Mouse (Mus musculus) hindbrain, postnatal 0 days (tissue): Measurements from ENCODE around the gene Dnajc27. TPM values are rescaled to one million over a fixed set of nuclear protein-coding genes. Genes with fewer than 3 reads are reported as not detected.

Experiments
- ATAC-seq: fragments of 200-750 bp; cut with Nextera tagmentation; 2 replicates; pipeline ENCODE4 v1.8.0; 2017; ENCODE audit warnings: mild to moderate bottlenecking, moderate TSS enrichment, moderate library complexity
- DNase-seq: peaks from one replicate; pipeline ENCODE4 v3.0.0-alpha.2; 2015; ENCODE audit warnings: low spot score
- H3K27ac ChIP-seq: fragments of 300-500 bp; sonication (generic); 2 replicates; pipeline ENCODE4 v1.5.1; 2014; ENCODE audit warnings: mild to moderate bottlenecking
- H3K27me3 ChIP-seq: fragments of 300-500 bp; sonication (generic); 2 replicates; pipeline ENCODE4 v1.6.1; 2014; ENCODE audit warnings: low read length, mixed read lengths; ENCODE audit not compliant: insufficient read depth
- H3K36me3 ChIP-seq: fragments of 300-500 bp; sonication (generic); 2 replicates; pipeline ENCODE4 v1.6.1; 2014; ENCODE audit warnings: low read length, mixed read lengths; ENCODE audit not compliant: insufficient read depth
- H3K4me1 ChIP-seq: fragments of 300-500 bp; sonication (generic); 2 replicates; pipeline ENCODE4 v1.6.1; 2014; ENCODE audit warnings: antibody characterized with exemption, low read length, mixed read lengths; ENCODE audit not compliant: insufficient read depth
- H3K4me2 ChIP-seq: fragments of 300-500 bp; sonication (generic); 2 replicates; pipeline ENCODE4 v1.6.1; 2014; ENCODE audit warnings: low read depth, mild to moderate bottlenecking, low read length, moderate library complexity, mixed read lengths
- H3K4me3 ChIP-seq: fragments of 300-500 bp; sonication (generic); 2 replicates; pipeline ENCODE4 v1.5.1; 2014; ENCODE audit warnings: low read length
- H3K9ac ChIP-seq: fragments of 300-500 bp; sonication (generic); replicated peaks from 2 replicates; pipeline ENCODE4 v1.6.1; 2014; ENCODE audit warnings: mild to moderate bottlenecking, low read length, moderate library complexity, mixed read lengths
- H3K9me3 ChIP-seq: fragments of 300-500 bp; sonication (generic); 2 replicates; pipeline ENCODE4 v1.6.1; 2016; ENCODE audit warnings: low read length, mixed read lengths
- CTCF ChIP-seq: IDR thresholded peaks from 2 replicates; pipeline ENCODE4 v1.5.1; 2016; ENCODE audit warnings: antibody characterized with exemption, control low read depth, low read depth
- WGBS: fragments of 180-500 bp; shearing (Covaris S2); extraction: QIAGEN DNeasy Blood & Tissue Kit; methylation state at CpG from one replicate; pipeline ENCODE4 v1.1.7; 2014; 5-methylcytosine and 5-hydroxymethylcytosine counted together
- polyA plus RNA-seq: library from polyadenylated mRNA; unstranded; fragments of >200 nt; fragmentation: Nextera tagmentation; extraction: Ambion mirVana; gene quantifications from 2 replicates; pipeline ENCODE4 v1.2.1, GENCODE M21; 2015
- total RNA-seq: library from RNA; depleted of rRNA; stranded (reverse); fragments of >200 nt; gene quantifications from 2 replicates; pipeline ENCODE4 v1.2.3, GENCODE M21; 2014; rRNA removed

Dnajc27 gene
- total RNA-seq (47.4 and 49.5 TPM in 2 replicates), polyA plus RNA-seq (24.2 and 25.2 TPM in 2 replicates)

- Histone ChIP-seq H3K4me3 (peak within 1 kb of the TSS; percentile 53), H3K9ac (peak within 1 kb of the TSS; percentile 67), H3K27me3 (no peaks in the 10 kb centered on the region), H3K4me2 (peak within 1 kb of the TSS; percentile 67), H3K36me3 (peaks cover 16% of the 10 kb centered on the region), H3K4me1 (0 out of 2 replicates have a peak, but pooled peaks cover 4% of the 10 kb centered on the region), H3K9me3 (no peaks in the 10 kb centered on the region), H3K27ac (peak within 1 kb of the TSS; percentile 98)
- DNase-seq = peak; percentile 97
- no peak for TF ChIP-seq CTCF
- 4% methylated on average over 58 of the region's 59 CpGs for WGBS
- ATAC-seq = peak; percentile 97
Observed at GRCm38 (mm10) chr12:4082132-4083001, at the start of gene Dnajc27. Gene Dnajc27 (plus strand): TSS chr12:4082583.

- H3K4me1 ChIP-seq = peaks cover 16% of the 10 kb centered on the region
- no peak for TF ChIP-seq CTCF
- WGBS = 90% methylated on average over 5 of the region's 5 CpGs
Observed at GRCm38 (mm10) chr12:4036157-4036556, 46.2 kb upstream of the Dnajc27 start.

DNA sequence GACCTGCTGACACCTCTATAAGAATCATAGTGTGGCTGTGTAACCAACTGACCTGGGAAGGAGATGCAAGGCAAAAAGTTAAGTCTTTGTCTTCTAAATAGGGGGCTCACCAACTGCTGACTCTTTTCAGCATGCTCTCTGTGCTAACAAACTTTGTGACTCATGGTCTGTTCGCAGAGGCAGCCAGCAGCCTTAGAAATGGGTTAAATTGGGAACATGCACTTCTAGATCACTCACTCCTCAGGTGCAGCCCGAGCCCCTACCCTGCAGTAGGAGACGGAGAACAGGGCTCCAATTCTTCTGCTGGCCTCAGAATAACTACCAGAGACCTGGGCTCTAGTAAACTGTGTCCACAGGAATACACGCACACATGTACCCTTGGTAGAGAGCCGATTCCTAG lies 44.9 kb upstream of the Dnajc27 start:
- WGBS = 19% methylated on average over 5 of the region's 5 CpGs
- H3K36me3 ChIP-seq = no peaks in the 10 kb centered on the region
- peaks cover 16% of the 10 kb centered on the region for H3K4me1 ChIP-seq
- H3K9me3 ChIP-seq = no peaks in the 10 kb centered on the region
- no peak for TF ChIP-seq CTCF
- DNase-seq (no peak), ATAC-seq (no peak)
- H3K4me3 ChIP-seq = peak overlapping the region; percentile 91
- peak overlapping the region; percentile 89; the same call in 1 of the 2 replicates for H3K9ac ChIP-seq
- peak overlapping the region; percentile 79 for H3K4me2 ChIP-seq
- peak overlapping the region; percentile 85 for H3K27ac ChIP-seq
- no peaks in the 10 kb centered on the region for H3K27me3 ChIP-seq

More at GRCm38 (mm10) chr12:4036157-4036556, 46.2 kb upstream of the Dnajc27 start:
- H3K4me3 ChIP-seq = no peak overlapping the region
- H3K9ac ChIP-seq = no peak overlapping the region
- ATAC-seq (no peak), DNase-seq (no peak)
- no peak overlapping the region for H3K27ac ChIP-seq
- peak overlapping the region; percentile 79; the same call in 1 of the 2 replicates for H3K4me2 ChIP-seq
- no peaks in the 10 kb centered on the region for H3K9me3 ChIP-seq
- no peaks in the 10 kb centered on the region for H3K36me3 ChIP-seq
- no peaks in the 10 kb centered on the region for H3K27me3 ChIP-seq

DNA sequence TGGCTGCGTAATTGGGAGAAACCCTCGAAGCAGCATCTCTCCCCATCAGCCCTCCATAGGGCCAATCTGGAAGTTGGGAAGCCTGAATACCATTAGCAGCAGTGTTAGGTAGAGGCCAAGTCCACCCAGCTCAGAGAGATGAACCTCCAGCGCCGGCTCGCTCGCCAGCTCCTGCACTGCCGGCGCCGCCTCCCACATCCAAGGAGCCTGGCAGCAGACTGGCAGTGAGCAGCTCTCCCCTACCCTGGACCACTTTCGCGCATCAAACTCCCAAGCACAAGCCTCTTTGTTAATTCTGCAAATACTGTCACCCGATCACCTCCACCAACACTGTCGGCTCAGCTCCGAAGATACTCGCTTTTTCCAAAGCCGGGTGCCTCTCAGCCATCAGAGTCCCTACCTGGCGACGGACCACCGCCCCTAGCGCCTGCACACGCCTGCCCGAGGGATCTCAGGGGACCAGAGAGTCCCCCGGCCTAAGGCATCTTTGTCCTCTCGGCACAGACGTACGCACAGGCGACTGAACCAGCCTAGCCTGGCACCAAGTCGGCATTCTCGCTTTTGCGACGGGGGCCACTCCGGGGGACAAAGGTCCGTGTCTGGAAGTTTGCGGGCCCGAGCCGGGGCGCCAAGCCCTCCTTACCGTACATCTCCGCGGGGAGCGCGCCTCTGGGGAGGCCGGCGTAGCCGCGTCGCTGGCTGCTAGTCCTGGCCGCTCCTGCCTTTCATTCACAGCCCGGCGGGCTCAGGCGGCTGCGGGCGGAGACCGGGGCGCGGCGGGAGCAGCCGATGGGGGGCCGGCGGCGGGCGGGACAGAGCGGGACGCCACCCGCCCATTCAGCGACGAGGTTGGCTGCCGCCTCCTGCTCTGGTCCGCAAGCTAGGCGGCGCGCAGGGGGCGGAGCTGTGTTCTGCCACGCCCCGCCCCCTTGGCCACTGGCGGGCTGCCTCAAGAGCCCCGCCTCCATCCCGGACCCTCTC lies 44.0 kb upstream of the Dnajc27 start, which contains the start of gene Efr3b:
Gene Efr3b (minus strand): TSS at position 855 of the 981 bp plus-strand sequence.
- Histone ChIP-seq H3K4me2 (peak within 1 kb of the TSS; percentile 79), H3K9me3 (no peaks in the 10 kb centered on the region), H3K4me1 (peaks cover 16% of the 10 kb centered on the region), H3K27me3 (no peaks in the 10 kb centered on the region), H3K36me3 (no peaks in the 10 kb centered on the region), H3K27ac (peak within 1 kb of the TSS; percentile 85), H3K9ac (peak within 1 kb of the TSS; percentile 89), H3K4me3 (peak within 1 kb of the TSS; percentile 91)
- peak; percentile 30 for TF ChIP-seq CTCF
- ATAC-seq (peak; percentile 93), DNase-seq (peak; percentile 94)
- WGBS = under 1% methylated on average over 72 of the region's 78 CpGs

DNA sequence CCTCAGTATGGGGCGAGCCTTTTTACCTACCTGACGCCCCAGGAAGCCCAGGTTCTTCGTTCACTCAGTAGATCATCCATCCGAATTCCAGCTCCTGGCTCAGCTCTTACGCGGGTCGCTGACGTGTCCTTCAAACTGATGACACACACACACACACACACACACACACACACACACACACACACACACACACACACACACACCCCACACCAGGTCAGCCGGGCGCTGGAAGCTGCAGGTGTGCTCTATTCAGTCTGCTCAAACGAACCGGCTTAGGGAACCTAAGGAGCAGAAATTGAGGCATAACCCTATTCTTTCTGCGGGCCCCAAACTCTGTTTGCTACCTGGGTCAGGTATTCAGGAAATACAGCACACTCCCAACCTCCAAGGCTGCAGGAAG lies 43.3 kb upstream of the Dnajc27 start:
- H3K9me3 ChIP-seq = no peaks in the 10 kb centered on the region
- no peak for ATAC-seq
- DNase-seq = peak; percentile 11
- no peak for TF ChIP-seq CTCF
- H3K4me2 ChIP-seq = peak overlapping the region; percentile 79
- peaks cover 16% of the 10 kb centered on the region for H3K4me1 ChIP-seq
- WGBS = 2% methylated on average over 13 of the region's 13 CpGs
- no peaks in the 10 kb centered on the region for H3K36me3 ChIP-seq
- H3K27me3 ChIP-seq = no peaks in the 10 kb centered on the region
- H3K4me3 ChIP-seq = peak overlapping the region; percentile 91
- peak overlapping the region; percentile 85; the same call in 1 of the 2 replicates for H3K27ac ChIP-seq
- H3K9ac ChIP-seq = peak overlapping the region; percentile 89

DNA sequence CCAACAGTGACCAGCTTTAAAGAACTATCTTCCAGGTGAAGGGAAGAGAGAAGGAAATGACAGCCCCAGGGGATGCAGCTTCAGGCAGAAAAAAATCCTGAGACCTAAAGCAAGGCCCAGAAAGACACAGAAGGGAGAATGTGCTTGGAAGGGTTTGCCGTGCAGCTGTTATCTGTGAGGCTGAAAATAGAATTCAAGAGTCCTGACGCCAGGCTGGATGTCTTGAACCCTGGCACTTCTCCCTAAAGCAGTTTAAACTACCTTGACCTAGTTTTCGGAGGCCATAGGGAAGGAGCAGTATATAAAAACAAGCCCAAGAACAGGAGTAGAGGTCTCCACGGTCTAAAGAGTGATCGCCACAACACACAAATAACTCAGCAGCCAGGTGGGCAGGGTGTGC lies 40.0 kb upstream of the Dnajc27 start:
- H3K27ac ChIP-seq = no peak overlapping the region
- no peaks in the 10 kb centered on the region for H3K9me3 ChIP-seq
- ATAC-seq (no peak), DNase-seq (no peak)
- no peak for TF ChIP-seq CTCF
- H3K9ac ChIP-seq = no peak overlapping the region
- no peak overlapping the region for H3K4me2 ChIP-seq
- peaks cover 6% of the 10 kb centered on the region for H3K4me1 ChIP-seq
- no peak overlapping the region for H3K4me3 ChIP-seq
- H3K27me3 ChIP-seq = no peaks in the 10 kb centered on the region
- no peaks in the 10 kb centered on the region for H3K36me3 ChIP-seq
- 70% methylated on average over 5 of the region's 5 CpGs for WGBS
